Mouse (Mus musculus) lung, adult 2 months (tissue): Measurements from ENCODE around the gene Dcst1. TPM values are rescaled to one million over a fixed set of nuclear protein-coding genes. Genes with fewer than 3 reads are reported as not detected.
A peak's percentile ranks its signal among the peaks of the same experiment; 100 is the strongest.

Experiments used
- DNase-seq: peaks from one replicate; pipeline ENCODE4 v3.0.0; 2022
- H3K4me1 ChIP-seq: fragments of 200-500 bp; 2 replicates; pipeline ENCODE4 v1.6.1; 2011; ENCODE audit warnings: low read length; ENCODE audit not compliant: control insufficient read depth, insufficient read depth
- H3K4me3 ChIP-seq: fragments of 200-500 bp; replicated peaks from 2 replicates; pipeline ENCODE3; 2011; ENCODE audit warnings: low read depth, mild to moderate bottlenecking, control low read depth, low read length; ENCODE audit errors: extremely low read depth
- CTCF ChIP-seq: fragments of 200-500 bp; IDR thresholded peaks from 2 replicates; pipeline ENCODE4 v1.5.1; 2011; ENCODE audit warnings: mild to moderate bottlenecking, low read length, control low read depth; ENCODE audit not compliant: insufficient read depth
- POLR2A ChIP-seq: fragments of 200-500 bp; IDR thresholded peaks from 2 replicates; pipeline ENCODE4 v1.6.1; 2011; ENCODE audit warnings: low read depth, mild to moderate bottlenecking, control low read depth, low read length, borderline replicate concordance; ENCODE audit errors: extremely low read depth
- WGBS: fragments of 180-500 bp; shearing (Covaris S2); methylation state at CpG from one replicate; pipeline ENCODE4 v1.1.7; 2018; 5-methylcytosine and 5-hydroxymethylcytosine counted together
- polyA plus RNA-seq: library from polyadenylated mRNA; depleted of rRNA; stranded (reverse); fragments of >200 nt; gene quantifications from 2 replicates; pipeline ENCODE4 v1.2.3, GENCODE M21; 2012

Gene Dcst1
- polyA plus RNA-seq, 1 experiment, result not detected

- peaks cover 22% of the 10 kb centered on the region for H3K4me1 ChIP-seq
- DNase-seq, result no peak
- WGBS, result 39% methylated on average over 6 of the region's 6 CpGs
- no peak for TF ChIP-seq POLR2A
- no peak for TF ChIP-seq CTCF
- no peak overlapping the region for H3K4me3 ChIP-seq
Observed at GRCm38 (mm10) chr3:89388901-89389740, 24.1 kb upstream of the Dcst1 start.

GRCm38 (mm10) chr3:89388134-89388881 is 23.3 kb upstream of the Dcst1 start:
- DNase-seq, result peak; percentile 25
- 57% methylated on average over 11 of the region's 11 CpGs for WGBS
- peaks cover 24% of the 10 kb centered on the region for H3K4me1 ChIP-seq
- TF ChIP-seq CTCF (no peak), POLR2A (no peak)
- H3K4me3 ChIP-seq, result no peak overlapping the region

GRCm38 (mm10) chr3:89387632-89388031 is 22.6 kb upstream of the Dcst1 start:
- TF ChIP-seq CTCF (no peak), POLR2A (no peak)
- WGBS, result 65% methylated on average over 11 of the region's 11 CpGs
- Histone ChIP-seq H3K4me3 (peak overlapping the region; percentile 22), H3K4me1 (peaks cover 24% of the 10 kb centered on the region)
- peak; percentile 43 for DNase-seq

- H3K4me3 ChIP-seq, result peak overlapping the region; percentile 23
- WGBS, result 62% methylated on average over 17 of the region's 17 CpGs
- peaks cover 24% of the 10 kb centered on the region for H3K4me1 ChIP-seq
- peak; percentile 13 for DNase-seq
- no peak for TF ChIP-seq POLR2A
- TF ChIP-seq CTCF, result no peak
Observed at GRCm38 (mm10) chr3:89386438-89387420, 21.7 kb upstream of the Dcst1 start.

- TF ChIP-seq CTCF, result no peak
- no peak for TF ChIP-seq POLR2A
- DNase-seq, result peak; percentile 13
- WGBS, result 46% methylated on average over 11 of the region's 11 CpGs
- no peak overlapping the region for H3K4me3 ChIP-seq
- H3K4me1 ChIP-seq, result peaks cover 17% of the 10 kb centered on the region
Observed at GRCm38 (mm10) chr3:89385451-89385850, 20.4 kb upstream of the Dcst1 start.

GRCm38 (mm10) chr3:89384331-89385076 is 19.5 kb upstream of the Dcst1 start:
- peak; percentile 23 for DNase-seq
- WGBS, result 66% methylated on average over 12 of the region's 12 CpGs
- H3K4me3 ChIP-seq, result no peak overlapping the region
- peaks cover 14% of the 10 kb centered on the region for H3K4me1 ChIP-seq
- TF ChIP-seq POLR2A (no peak), CTCF (no peak)

GRCm38 (mm10) chr3:89383651-89384255 is 18.7 kb upstream of the Dcst1 start:
- no peak for TF ChIP-seq POLR2A
- TF ChIP-seq CTCF, result no peak
- WGBS, result 64% methylated on average over 5 of the region's 5 CpGs
- DNase-seq, result peak; percentile 22
- H3K4me3 ChIP-seq, result no peak overlapping the region
- H3K4me1 ChIP-seq, result peaks cover 14% of the 10 kb centered on the region

- Histone ChIP-seq H3K4me1 (peaks cover 14% of the 10 kb centered on the region), H3K4me3 (no peak overlapping the region)
- 69% methylated on average over 5 of the region's 5 CpGs for WGBS
- no peak for DNase-seq
- TF ChIP-seq CTCF (no peak), POLR2A (no peak)
Observed at GRCm38 (mm10) chr3:89382950-89383349, 17.9 kb upstream of the Dcst1 start.
